Comparison of ENCODE assay signal across 17 mouse cellular contexts in the genomic region with DNA sequence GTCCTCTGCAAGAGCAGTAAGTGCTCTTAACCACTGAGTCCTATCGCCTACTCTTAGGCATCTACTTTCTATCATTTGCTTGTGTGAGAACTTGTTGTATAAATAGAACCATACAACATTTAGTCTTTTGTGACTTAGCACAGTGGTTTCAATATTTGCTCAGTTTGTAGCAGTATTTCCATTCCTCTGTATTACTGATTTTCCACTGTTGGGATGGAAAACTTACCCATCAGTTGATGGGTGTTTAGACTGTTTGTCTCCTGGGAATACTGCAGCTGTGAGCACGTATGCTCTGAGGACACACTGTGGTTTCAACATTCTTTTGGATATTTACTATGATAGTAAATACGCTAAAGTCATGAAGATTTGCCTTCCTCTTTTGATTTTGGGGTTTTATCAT. TPM values are rescaled to one million over a fixed set of nuclear protein-coding genes. Genes with fewer than 3 reads are reported as not detected.
A peak's percentile ranks its signal among the peaks of the same experiment; 100 is the strongest.
DNase-seq lines count a peak whose midpoint lies in the region; TF ChIP-seq lines count a peak whose summit lies in the region.
"Had no signal": no experiment of that assay in that cellular context is flagged by ENCODE, and none has a peak within 500 bp of the region (broad histone marks: within the 10 kb centered on the region; RNA-seq: fewer than 3 reads in every experiment).

No protein-coding gene starts in this region.

- TF ChIP-seq CTCF in CH12.LX (conservative IDR thresholded peaks at IDR 0.05 in 1 of 2, IDR thresholded peaks at IDR 0.05 in 1 of 2; ENCODE audit: low read depth in 2 of 2, low read length in 2 of 2) = no peak

- peaks cover 17 to 28% of the 10 kb centered on the region in 2 experiments for H3K4me1 ChIP-seq in CH12.LX (ENCODE audit: control insufficient read depth in 1 of 2, insufficient read depth in 2 of 2)

- H3K79me2 ChIP-seq in CH12.LX (replicated peaks; ENCODE audit: control insufficient read depth, extremely low read depth, insufficient read depth, poor library complexity, severe bottlenecking) = peaks cover 3% of the 10 kb centered on the region

- peaks cover 36 to 60% of the 10 kb centered on the region in 2 experiments for H3K36me3 ChIP-seq in CH12.LX (replicated peaks in 1 of 2; ENCODE audit: control insufficient read depth in 1 of 2, insufficient read depth in 1 of 2, low read length in 1 of 2)
- H3K36me3 ChIP-seq in splenic B cell, adult 2 months (ENCODE audit: control insufficient read depth, insufficient read depth, low read length, poor library complexity, severe bottlenecking) = no peaks in the 10 kb centered on the region

- TF ChIP-seq RAD21 in CH12.LX (IDR thresholded peaks at IDR 0.05; ENCODE audit: low read depth, low read length) = no peak

- H3K4me2 ChIP-seq in CH12.LX (ENCODE audit: insufficient read depth, low read depth, poor library complexity, severe bottlenecking) = no peak overlapping the region

- in situ Hi-C loops in CH12.LX (cut with MboI; ENCODE audit: low pct_ligation_motif_present, low pct_unique_long_range_greater_than_20kb, low sequenced_read_pairs) = no loop called here

- no peaks in the 10 kb centered on the region for H3K27me3 ChIP-seq in CH12.LX (replicated peaks)
- no peaks in the 10 kb centered on the region for H3K27me3 ChIP-seq in splenic B cell, adult 2 months (ENCODE audit: control insufficient read depth, insufficient read depth, low read length, poor library complexity, severe bottlenecking)
- H3K27me3 ChIP-seq: Patski had no signal

- no peaks in the 10 kb centered on the region for H3K9me3 ChIP-seq in CH12.LX (replicated peaks; ENCODE audit: low read length)
- H3K9me3 ChIP-seq: G1E had no signal

- TF ChIP-seq EP300 in CH12.LX (IDR thresholded peaks at IDR 0.05; ENCODE audit: low read length) = peak; percentile 91

- no peak for TF ChIP-seq POLR2A in CH12.LX (IDR thresholded peaks at IDR 0.05; ENCODE audit: low read depth, low read length)

- H3K27ac ChIP-seq in CH12.LX (ENCODE audit: insufficient read depth, low read depth) = no peak overlapping the region; the same call in 1 of the 2 replicates

- dilution Hi-C loops in CH12.LX (cut with MboI; ENCODE audit: extremely low pct_ligation_motif_present, extremely low pct_unique_long_range_greater_than_20kb, low sequenced_read_pairs) = no loop called here

- H3K9ac ChIP-seq in CH12.LX (ENCODE audit: insufficient read depth, low read depth) = no peak overlapping the region

- no peak overlapping the region for H3K4me3 ChIP-seq in CH12.LX (replicated peaks in 1 of 3; ENCODE audit: low read depth in 2 of 3, low read length in 2 of 3, poor library complexity in 1 of 3)

- DNase-seq in CH12.LX (ENCODE audit: extremely low read depth) = peak; percentile 58
- DNase-seq in splenic B cell, adult 2 months (ENCODE audit: low read depth, low spot score) = peak; percentile 2
- no peak for DNase-seq in B cell, adult 2 months
- no peak for DNase-seq in heart, adult 9 months (ENCODE audit: low spot score in 2 of 2)
- DNase-seq: adrenal gland, adult 2 months; adrenal gland, adult 8-10 months; adrenal gland, postnatal 10 days; adrenal gland, postnatal 14 days; adrenal gland, postnatal 25 days; adrenal gland, postnatal 36 days; cerebellum, adult 11 months; cerebellum, adult 11-12 months; cerebellum, adult 18-20 months; cerebellum, adult 2 months; cerebellum, adult 8-10 months had no signal

TF ChIP-seq in CH12.LX, 34 proteins besides CTCF, POLR2A, EP300 and RAD21:
- TF ChIP-seq KAT2A (IDR thresholded peaks at IDR 0.05; ENCODE audit: insufficient replicate concordance, low read length) = no peak
- TF ChIP-seq ELF1 (IDR thresholded peaks at IDR 0.05; ENCODE audit: low read depth, low read length) = no peak
- no peak for TF ChIP-seq NRF1 (IDR thresholded peaks at IDR 0.05; ENCODE audit: low read depth, low read length)
- TF ChIP-seq ETS1 (conservative IDR thresholded peaks at IDR 0.05; ENCODE audit: low read depth, low read length) = peak; percentile 70
- TF ChIP-seq TBP (conservative IDR thresholded peaks at IDR 0.05; ENCODE audit: low read depth, low read length) = no peak
- TF ChIP-seq TCF12 (IDR thresholded peaks at IDR 0.05; ENCODE audit: low read depth, low read length) = peak; percentile 66; the same call in 1 of the 2 replicates
- peak; percentile 25; the same call in 1 of the 2 replicates for TF ChIP-seq BHLHE40 (IDR thresholded peaks at IDR 0.05; ENCODE audit: low read depth, low read length)
- TF ChIP-seq ZKSCAN1 (IDR thresholded peaks at IDR 0.05; ENCODE audit: borderline replicate concordance, low read depth, low read length) = no peak
- TF ChIP-seq RCOR1 (conservative IDR thresholded peaks at IDR 0.05; ENCODE audit: low read depth, low read length) = no peak
- no peak for TF ChIP-seq MXI1 (IDR thresholded peaks at IDR 0.05; ENCODE audit: low read depth, low read length)
- no peak for TF ChIP-seq SIN3A (IDR thresholded peaks at IDR 0.05; ENCODE audit: low read length)
- peak; percentile 88 for TF ChIP-seq MEF2A (IDR thresholded peaks at IDR 0.05; ENCODE audit: borderline replicate concordance, low read depth, low read length)
- no peak for TF ChIP-seq USF1 (IDR thresholded peaks at IDR 0.05; ENCODE audit: low read depth, low read length)
- TF ChIP-seq SMC3 (IDR thresholded peaks at IDR 0.05; ENCODE audit: low read depth, low read length) = no peak
- TF ChIP-seq ZNF384 (IDR thresholded peaks at IDR 0.05; ENCODE audit: low read depth, low read length) = no peak
- TF ChIP-seq IRF4 (IDR thresholded peaks at IDR 0.05; ENCODE audit: low read depth, low read length) = peak; percentile 70
- no peak for TF ChIP-seq NELFE (IDR thresholded peaks at IDR 0.05; ENCODE audit: low read depth, low read length)

RNA-seq across cellular contexts. Expression of gene Mrps9, which starts 16.2 kb away (rescaled TPM):
- total RNA-seq in CH12.LX (2012; rRNA removed) = 105 and 111 TPM in 2 replicates
- 134 and 144 TPM in 2 replicates for total RNA-seq in CH12.LX (2014; rRNA removed)
- polyA plus RNA-seq in CH12.LX (2012; ENCODE audit: insufficient read length, low read depth) = 89.9 and 98.6 TPM in 2 replicates

Comparison
In these comparisons a context has a peak if more than half of its experiments do, and no peak if none do; other contexts are left out.
1. DNase-seq: peak in CH12.LX (single experiment) and splenic B cell, adult 2 months (single experiment); none in B cell, adult 2 months (0 of 2) and heart, adult 9 months (0 of 2).